Mouse (Mus musculus): ENCODE data around the gene Bfsp2. TPM values are rescaled to one million over a fixed set of nuclear protein-coding genes. Genes with fewer than 3 reads are reported as not detected.
A peak's percentile ranks its signal among the peaks of the same experiment; 100 is the strongest.

The Bfsp2 gene
- total and polyA plus RNA-seq, 3 experiments: not detected

- DNase-seq: peak; percentile 33
Measured at GRCm38 (mm10) chr9:103485606-103486005, 5.4 kb upstream of the Bfsp2 start.

GRCm38 (mm10) chr9:103480603-103481220, 492 bp upstream of the Bfsp2 start:
- no peak for DNase-seq

- no peak for DNase-seq
Measured at GRCm38 (mm10) chr9:103475414-103475813, 4.8 kb downstream of the Bfsp2 start.

- no peak for DNase-seq
Measured at GRCm38 (mm10) chr9:103473915-103474688, 6.1 kb downstream of the Bfsp2 start.

- DNase-seq: no peak
Measured at GRCm38 (mm10) chr9:103471784-103472183, 8.4 kb downstream of the Bfsp2 start.

- no peak for DNase-seq
Measured at GRCm38 (mm10) chr9:103469516-103469915, 10.7 kb downstream of the Bfsp2 start.

GRCm38 (mm10) chr9:103468911-103469310, 11.3 kb downstream of the Bfsp2 start:
- DNase-seq: no peak

- DNase-seq: peak; percentile 29
Measured at GRCm38 (mm10) chr9:103465711-103466220, 14.5 kb downstream of the Bfsp2 start.

- DNase-seq: no peak
Measured at GRCm38 (mm10) chr9:103465293-103465692, 14.9 kb downstream of the Bfsp2 start.

- DNase-seq: peak; percentile 25
Measured at GRCm38 (mm10) chr9:103463833-103464232, 16.4 kb downstream of the Bfsp2 start.

- DNase-seq: no peak
Measured at GRCm38 (mm10) chr9:103459839-103460238, 20.4 kb downstream of the Bfsp2 start.

GRCm38 (mm10) chr9:103459307-103459706, 20.9 kb downstream of the Bfsp2 start:
- DNase-seq: no peak

- no peak for DNase-seq
Measured at GRCm38 (mm10) chr9:103449651-103450050, 30.6 kb downstream of the Bfsp2 start.

- DNase-seq: no peak
Measured at GRCm38 (mm10) chr9:103449092-103449491, 31.1 kb downstream of the Bfsp2 start.

- DNase-seq: no peak
Measured at GRCm38 (mm10) chr9:103444656-103445055, 35.6 kb downstream of the Bfsp2 start.

- no peak for DNase-seq
Measured at GRCm38 (mm10) chr9:103443824-103444185, 36.4 kb downstream of the Bfsp2 start.

- no peak for DNase-seq
Measured at GRCm38 (mm10) chr9:103443121-103443823, 36.9 kb downstream of the Bfsp2 start.

GRCm38 (mm10) chr9:103440597-103440996, 39.6 kb downstream of the Bfsp2 start:
- no peak for DNase-seq

- DNase-seq: no peak
Measured at GRCm38 (mm10) chr9:103437104-103437503, 43.1 kb downstream of the Bfsp2 start.

GRCm38 (mm10) chr9:103434116-103434515, 46.1 kb downstream of the Bfsp2 start:
- DNase-seq: no peak

GRCm38 (mm10) chr9:103432122-103432778, 48.0 kb downstream of the Bfsp2 start:
- DNase-seq: peak; percentile 35

GRCm38 (mm10) chr9:103431718-103432117, 48.5 kb downstream of the Bfsp2 start:
- no peak for DNase-seq
